Mouse (Mus musculus): ENCODE measurements around the gene Ugt1a9. TPM values are rescaled to one million over a fixed set of nuclear protein-coding genes. Genes with fewer than 3 reads are reported as not detected.

The Ugt1a9 gene
- polyA plus RNA-seq, 1 experiment from 2014 or later, result not detected

- no peak within 1 kb of the TSS for H3K27ac ChIP-seq
- H3K9me3 ChIP-seq (replicated peaks), result peaks cover 52% of the 10 kb centered on the region
- WGBS, result 71% methylated on average over 8 of the region's 8 CpGs
- H3K27me3 ChIP-seq (ENCODE audit: low read depth, poor library complexity, severe bottlenecking), result 0 out of 2 replicates have a peak, but pooled peaks cover 6% of the 10 kb centered on the region
- H3K36me3 ChIP-seq, result no peaks in the 10 kb centered on the region
- peak; percentile 41 for DNase-seq (ENCODE audit: low spot score)
- no peak within 1 kb of the TSS for H3K4me3 ChIP-seq
- no peaks in the 10 kb centered on the region for H3K4me1 ChIP-seq
Measured at GRCm38 (mm10) chr1:88211812-88212211, 141.2 kb downstream of the Ugt1a9 start, which contains the start of gene Ugt1a1. Gene Ugt1a1, plus strand, starts transcription at chr1:88211959.

DNA sequence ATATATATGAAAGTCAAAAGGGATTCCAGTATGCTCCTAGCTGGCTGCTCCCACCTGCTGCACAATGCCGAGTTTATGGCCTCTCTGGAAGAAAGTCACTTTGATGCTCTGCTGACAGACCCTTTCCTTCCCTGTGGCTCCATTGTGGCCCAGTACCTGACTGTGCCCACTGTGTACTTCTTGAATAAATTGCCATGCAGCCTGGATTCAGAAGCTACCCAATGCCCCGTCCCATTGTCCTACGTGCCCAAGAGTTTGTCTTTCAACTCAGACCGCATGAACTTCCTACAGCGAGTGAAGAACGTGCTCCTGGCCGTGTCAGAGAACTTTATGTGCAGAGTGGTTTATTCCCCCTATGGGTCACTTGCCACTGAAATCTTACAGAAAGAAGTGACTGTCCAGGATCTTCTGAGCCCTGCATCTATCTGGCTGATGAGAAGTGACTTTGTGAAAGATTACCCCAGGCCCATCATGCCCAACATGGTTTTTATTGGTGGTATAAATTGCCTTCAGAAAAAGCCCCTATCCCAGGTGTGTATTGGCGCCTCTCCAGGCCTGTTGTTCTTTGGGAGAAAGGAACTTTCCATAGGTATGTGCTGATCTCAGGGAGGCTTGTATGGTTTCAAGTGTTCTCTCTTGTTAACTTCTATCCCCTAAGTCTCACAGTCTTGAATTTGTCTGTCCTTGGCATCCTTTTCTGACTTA is 141.9 kb downstream of the Ugt1a9 start:
- no peaks in the 10 kb centered on the region for H3K36me3 ChIP-seq
- no peak overlapping the region for H3K27ac ChIP-seq
- WGBS, result 64% methylated on average over 8 of the region's 8 CpGs
- no peaks in the 10 kb centered on the region for H3K27me3 ChIP-seq (ENCODE audit: low read depth, poor library complexity, severe bottlenecking)
- no peaks in the 10 kb centered on the region for H3K4me1 ChIP-seq
- peaks cover 58% of the 10 kb centered on the region for H3K9me3 ChIP-seq (replicated peaks)
- peak; percentile 44 for DNase-seq (ENCODE audit: low spot score)
- no peak overlapping the region for H3K4me3 ChIP-seq

DNA sequence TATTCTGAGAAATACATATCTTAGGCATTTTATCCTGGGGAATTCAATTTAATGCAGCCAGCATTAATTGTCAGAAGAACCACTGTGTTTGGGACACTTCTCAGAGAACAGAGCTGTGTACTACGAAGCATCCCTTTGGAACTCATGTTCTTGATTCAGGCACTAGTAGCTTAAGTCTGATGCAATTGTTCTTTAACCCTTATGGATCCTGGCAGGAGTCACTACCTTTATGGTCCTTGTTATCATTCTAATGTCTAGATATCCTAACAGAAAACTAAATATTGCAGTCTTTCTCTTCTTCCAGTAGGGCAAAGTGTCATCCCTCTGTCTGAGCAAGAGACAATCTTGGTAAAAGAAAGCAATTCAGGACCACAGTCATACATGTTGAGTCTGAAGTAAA is 142.5 kb downstream of the Ugt1a9 start:
- Histone ChIP-seq H3K36me3 (no peaks in the 10 kb centered on the region), H3K27ac (no peak overlapping the region), H3K4me1 (no peaks in the 10 kb centered on the region), H3K4me3 (no peak overlapping the region), H3K27me3 (ENCODE audit: low read depth, poor library complexity, severe bottlenecking) (no peaks in the 10 kb centered on the region), H3K9me3 (replicated peaks) (peaks cover 61% of the 10 kb centered on the region)
- WGBS, result 89% methylated on average over 1 of the region's 1 CpGs
- DNase-seq (ENCODE audit: low spot score), result no peak

GRCm38 (mm10) chr1:88213766-88214461 is 143.3 kb downstream of the Ugt1a9 start:
- H3K27me3 ChIP-seq (ENCODE audit: low read depth, poor library complexity, severe bottlenecking), result no peaks in the 10 kb centered on the region
- peak; percentile 38 for DNase-seq (ENCODE audit: low spot score)
- H3K36me3 ChIP-seq, result no peaks in the 10 kb centered on the region
- 88% methylated on average over 2 of the region's 2 CpGs for WGBS
- no peak overlapping the region for H3K4me3 ChIP-seq
- H3K9me3 ChIP-seq (replicated peaks), result peaks cover 61% of the 10 kb centered on the region
- no peaks in the 10 kb centered on the region for H3K4me1 ChIP-seq
- no peak overlapping the region for H3K27ac ChIP-seq

DNA sequence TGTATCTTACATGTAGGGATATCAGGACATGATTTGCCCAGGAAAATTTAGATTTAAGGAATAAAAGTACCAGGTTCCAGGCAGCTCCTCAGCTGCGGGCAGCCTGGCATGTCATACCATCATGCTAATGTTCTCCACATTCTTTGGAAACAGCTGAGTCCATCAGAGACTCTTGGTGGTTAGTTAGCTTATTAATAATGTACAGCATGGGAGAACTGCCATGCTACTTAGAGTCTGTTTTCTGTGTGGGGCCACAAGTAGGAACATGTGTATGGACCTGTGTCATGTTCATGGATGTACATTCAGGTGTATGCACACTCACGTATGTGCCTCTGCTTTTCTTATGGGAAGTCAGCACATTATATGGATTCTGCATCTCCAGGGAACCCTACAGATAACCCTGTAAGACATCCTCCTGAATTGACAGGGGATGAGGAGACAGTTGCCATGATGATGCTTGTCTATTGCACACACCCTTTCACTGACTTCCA is 143.9 kb downstream of the Ugt1a9 start:
- no peaks in the 10 kb centered on the region for H3K36me3 ChIP-seq
- 81% methylated on average over 2 of the region's 2 CpGs for WGBS
- DNase-seq (ENCODE audit: low spot score), result no peak
- no peak overlapping the region for H3K27ac ChIP-seq
- H3K9me3 ChIP-seq (replicated peaks), result peaks cover 61% of the 10 kb centered on the region
- H3K27me3 ChIP-seq (ENCODE audit: low read depth, poor library complexity, severe bottlenecking), result no peaks in the 10 kb centered on the region
- no peak overlapping the region for H3K4me3 ChIP-seq
- H3K4me1 ChIP-seq, result no peaks in the 10 kb centered on the region

- no peaks in the 10 kb centered on the region for H3K36me3 ChIP-seq
- DNase-seq (ENCODE audit: low spot score), result peak; percentile 39
- no peaks in the 10 kb centered on the region for H3K27me3 ChIP-seq (ENCODE audit: low read depth, poor library complexity, severe bottlenecking)
- no peaks in the 10 kb centered on the region for H3K4me1 ChIP-seq
- peaks cover 59% of the 10 kb centered on the region for H3K9me3 ChIP-seq (replicated peaks)
- WGBS, result 72% methylated on average over 10 of the region's 10 CpGs
- no peak overlapping the region for H3K27ac ChIP-seq
- no peak overlapping the region for H3K4me3 ChIP-seq
Measured at GRCm38 (mm10) chr1:88215466-88216380, 145.1 kb downstream of the Ugt1a9 start.

DNA sequence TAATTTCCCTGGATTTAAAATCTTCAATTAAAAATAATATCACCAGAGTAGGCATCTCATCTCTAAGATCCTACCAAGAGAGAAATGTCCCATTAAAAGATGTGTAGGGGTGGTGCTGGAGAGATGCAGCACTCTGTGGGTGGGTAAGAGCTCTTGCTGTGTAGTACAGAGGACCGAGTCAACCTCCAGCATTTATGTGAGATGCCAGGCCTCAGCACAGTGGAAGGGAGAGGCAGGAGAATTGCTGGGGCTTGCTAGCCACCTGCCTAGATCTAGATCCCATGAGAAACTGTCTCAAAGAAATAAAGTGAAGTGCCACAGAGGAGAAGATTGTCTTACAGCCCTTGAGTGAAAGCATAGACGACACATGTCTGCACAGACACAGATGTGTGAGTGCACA is 146.0 kb downstream of the Ugt1a9 start:
- peaks cover 56% of the 10 kb centered on the region for H3K9me3 ChIP-seq (replicated peaks)

DNA sequence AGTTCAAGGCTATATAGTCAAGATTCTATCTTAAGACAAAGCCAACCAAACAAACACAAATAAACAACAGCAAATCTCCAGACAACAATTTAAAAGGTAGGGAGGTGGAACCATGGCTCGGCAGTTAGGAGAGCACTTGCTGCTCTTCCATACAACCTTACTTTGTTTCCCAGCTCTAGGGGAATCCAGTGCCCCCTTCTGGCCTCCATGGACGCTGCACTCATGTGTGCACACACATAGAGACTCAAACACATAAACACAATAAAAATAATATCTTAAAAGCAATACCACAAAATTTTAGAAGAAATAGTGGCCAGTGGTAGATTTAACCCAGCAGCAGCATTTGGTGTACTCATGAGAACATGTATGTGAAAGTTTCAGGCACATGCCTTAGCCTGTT is 146.5 kb downstream of the Ugt1a9 start:
- peaks cover 50% of the 10 kb centered on the region for H3K9me3 ChIP-seq (replicated peaks)
- no peak overlapping the region for H3K4me3 ChIP-seq
- H3K27me3 ChIP-seq (ENCODE audit: low read depth, poor library complexity, severe bottlenecking), result no peaks in the 10 kb centered on the region
- whole genome bisulfite sequencing, result 67% methylated on average over 2 of the region's 2 CpGs
- H3K4me1 ChIP-seq, result no peaks in the 10 kb centered on the region
- H3K36me3 ChIP-seq, result no peaks in the 10 kb centered on the region
- H3K27ac ChIP-seq, result no peak overlapping the region
- DNase-seq (ENCODE audit: low spot score), result peak; percentile 40

More for the DNA sequence above, 146.0 kb downstream of the Ugt1a9 start:
- Histone ChIP-seq H3K27ac (no peak overlapping the region), H3K4me1 (no peaks in the 10 kb centered on the region), H3K4me3 (no peak overlapping the region), H3K27me3 (ENCODE audit: low read depth, poor library complexity, severe bottlenecking) (no peaks in the 10 kb centered on the region), H3K36me3 (no peaks in the 10 kb centered on the region)
- 68% methylated on average over 2 of the region's 2 CpGs for WGBS
- DNase-seq (ENCODE audit: low spot score), result no peak

DNA sequence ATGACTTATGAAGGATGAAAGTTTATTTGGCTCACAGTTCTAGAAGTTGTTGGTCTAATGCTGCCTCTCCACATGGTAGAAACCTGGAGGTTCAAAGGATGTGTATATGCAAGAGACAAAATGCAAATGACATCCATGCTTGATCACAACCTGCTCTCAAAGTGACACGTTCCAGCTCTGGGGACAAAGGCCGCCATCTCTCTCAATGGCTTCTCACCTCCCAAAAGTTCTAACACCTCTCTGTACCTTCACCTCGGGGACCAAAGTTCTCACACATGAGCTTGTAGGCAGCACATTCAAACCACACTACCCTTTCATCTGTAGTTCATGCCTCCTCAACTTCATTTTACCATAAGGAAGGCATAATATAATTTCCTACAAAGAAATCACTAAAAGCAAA is 147.0 kb downstream of the Ugt1a9 start:
- no peak for DNase-seq (ENCODE audit: low spot score)

DNA sequence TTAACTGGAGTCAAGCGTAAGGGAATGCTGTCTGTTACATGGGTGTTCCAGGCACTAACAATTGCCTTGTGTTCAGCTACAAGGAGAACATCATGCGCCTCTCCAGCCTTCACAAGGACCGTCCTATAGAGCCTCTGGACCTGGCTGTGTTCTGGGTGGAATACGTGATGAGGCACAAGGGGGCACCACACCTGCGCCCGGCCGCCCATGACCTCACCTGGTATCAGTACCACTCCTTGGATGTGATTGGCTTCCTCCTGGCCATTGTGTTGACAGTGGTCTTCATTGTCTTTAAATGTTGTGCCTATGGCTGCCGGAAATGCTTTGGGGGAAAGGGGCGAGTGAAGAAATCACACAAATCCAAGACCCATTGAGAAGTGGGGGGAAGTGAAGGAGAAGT is 147.5 kb downstream of the Ugt1a9 start:
- no peak overlapping the region for H3K4me3 ChIP-seq
- 78% methylated on average over 9 of the region's 9 CpGs for WGBS
- peak; percentile 44 for DNase-seq (ENCODE audit: low spot score)
- H3K27me3 ChIP-seq (ENCODE audit: low read depth, poor library complexity, severe bottlenecking), result no peaks in the 10 kb centered on the region
- no peaks in the 10 kb centered on the region for H3K36me3 ChIP-seq
- peaks cover 44% of the 10 kb centered on the region for H3K9me3 ChIP-seq (replicated peaks)
- no peak overlapping the region for H3K27ac ChIP-seq
- H3K4me1 ChIP-seq, result no peaks in the 10 kb centered on the region

More for the DNA sequence above, 147.0 kb downstream of the Ugt1a9 start:
- H3K4me3 ChIP-seq, result no peak overlapping the region
- H3K4me1 ChIP-seq, result no peaks in the 10 kb centered on the region
- H3K36me3 ChIP-seq, result no peaks in the 10 kb centered on the region
- 44% methylated on average over 3 of the region's 3 CpGs for WGBS
- no peaks in the 10 kb centered on the region for H3K27me3 ChIP-seq (ENCODE audit: low read depth, poor library complexity, severe bottlenecking)
- peaks cover 46% of the 10 kb centered on the region for H3K9me3 ChIP-seq (replicated peaks)
- H3K27ac ChIP-seq, result no peak overlapping the region

- Histone ChIP-seq H3K27ac (no peak overlapping the region), H3K4me1 (no peaks in the 10 kb centered on the region), H3K9me3 (replicated peaks) (peaks cover 39% of the 10 kb centered on the region), H3K4me3 (no peak overlapping the region), H3K36me3 (no peaks in the 10 kb centered on the region), H3K27me3 (ENCODE audit: low read depth, poor library complexity, severe bottlenecking) (no peaks in the 10 kb centered on the region)
- DNase-seq (ENCODE audit: low spot score), result peak; percentile 36
- WGBS, result 51% methylated on average over 4 of the region's 4 CpGs
Measured at GRCm38 (mm10) chr1:88218591-88218990, 148.0 kb downstream of the Ugt1a9 start.

DNA sequence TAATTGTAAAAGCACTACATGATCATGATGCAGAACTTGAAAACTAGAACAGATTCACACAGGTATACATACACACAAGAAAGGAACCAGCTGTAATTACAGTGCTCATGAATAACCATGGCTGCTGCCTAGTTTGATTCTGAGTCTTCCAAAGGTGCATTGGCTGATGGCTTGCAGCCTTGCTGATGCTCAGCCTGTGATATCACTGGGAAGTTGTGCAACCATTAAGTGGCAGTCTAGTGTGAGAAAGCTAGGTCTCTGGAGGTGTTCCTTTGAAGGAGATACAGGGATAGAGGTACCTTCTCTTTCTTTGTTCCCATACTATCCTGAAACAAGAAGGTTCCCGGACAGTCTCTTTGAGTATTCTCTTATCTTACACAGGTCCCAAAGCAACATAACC is 148.5 kb downstream of the Ugt1a9 start:
- H3K27me3 ChIP-seq (ENCODE audit: low read depth, poor library complexity, severe bottlenecking), result no peaks in the 10 kb centered on the region
- peaks cover 34% of the 10 kb centered on the region for H3K9me3 ChIP-seq (replicated peaks)
- no peaks in the 10 kb centered on the region for H3K4me1 ChIP-seq
- DNase-seq (ENCODE audit: low spot score), result peak; percentile 35
- H3K36me3 ChIP-seq, result no peaks in the 10 kb centered on the region
- no peak overlapping the region for H3K4me3 ChIP-seq
- 19% methylated on average over 1 of the region's 1 CpGs for WGBS
- no peak overlapping the region for H3K27ac ChIP-seq

Data from limb, embryonic 10.5 days (tissue).